In genomic region chr6:136415133-136415775, GRCm38 (mm10) we compare ENCODE assay signal across 33 mouse cellular contexts. TPM values are rescaled to one million over a fixed set of nuclear protein-coding genes. Genes with fewer than 3 reads are reported as not detected.
DNase-seq lines count a peak whose midpoint lies in the region; ATAC-seq and TF ChIP-seq lines count a peak whose summit lies in the region.
"Had no signal": no experiment of that assay in that cellular context is flagged by ENCODE, and none has a peak within 500 bp of the region (broad histone marks: within the 10 kb centered on the region; RNA-seq: fewer than 3 reads in every experiment).

E330021D16Rik (minus strand) TSS chr6:136415569.

- POLR2A ChIA-PET in Patski (lab: Charles Lee): no interaction called here

- TF ChIP-seq CTCF in Patski (IDR thresholded peaks at IDR 0.05): no peak

- H3K27me3 ChIP-seq in Patski: no peaks in the 10 kb centered on the region
- no peaks in the 10 kb centered on the region for H3K27me3 ChIP-seq in splenic B cell, adult 2 months (ENCODE audit: control insufficient read depth, insufficient read depth, low read length, poor library complexity, severe bottlenecking)
- H3K27me3 ChIP-seq: embryonic facial prominence, embryonic 13.5 days; hindbrain, embryonic 12.5 days; limb, embryonic 12.5 days; lung, embryonic 15.5 days; neural tube, embryonic 12.5 days had no signal

- in situ Hi-C loops in Patski (cut with MboI; ENCODE audit: low pct_unique_long_range_greater_than_20kb): loop anchor here (25.0 kb wide), 1 partner anchor 572 kb away; no protein-coding TSS in a partner anchor

- peak; percentile 2 for ATAC-seq in Patski
- ATAC-seq in megakaryocyte, adult 5-6 weeks (ENCODE audit: poor library complexity, severe bottlenecking): peak; percentile 59
- ATAC-seq: forebrain, embryonic 16.5 days; hindbrain, postnatal 0 days had no signal

- H3K36me3 ChIP-seq in splenic B cell, adult 2 months (ENCODE audit: control insufficient read depth, insufficient read depth, low read length, poor library complexity, severe bottlenecking): no peaks in the 10 kb centered on the region
- H3K36me3 ChIP-seq: embryonic facial prominence, embryonic 13.5 days; heart, embryonic 10.5 days; hindbrain, embryonic 12.5 days; limb, embryonic 12.5 days; lung, embryonic 15.5 days; neural tube, embryonic 12.5 days had no signal

- DNase-seq in CD4-positive, CD25-positive, alpha-beta regulatory T cell, adult 2 months (ENCODE audit: low read depth, low spot score): peak; percentile 51
- DNase-seq in Patski (ENCODE audit: low read depth, low spot score) (no peak), liver (no peak)
- DNase-seq in splenic B cell, adult 2 months (ENCODE audit: low read depth, low spot score): peak; percentile 32
- DNase-seq in thymus, postnatal 14 days: no peak
- DNase-seq: adrenal gland, postnatal 25 days; cerebellum, adult 11-12 months; cerebellum, adult 9-11 months; heart, postnatal 36 days; kidney, adult 11 months; kidney, postnatal 14 days; midbrain, embryonic 14.5 days; thymus, postnatal 4 days had no signal

- CTCF ChIA-PET in Patski (lab: Charles Lee): interaction anchor here (0.9 kb wide), 1 partner anchor 95 kb away, joined by 3 read pairs; no protein-coding TSS in a partner anchor

RNA-seq across cellular contexts. Expression of gene E330021D16Rik, which starts in this region (rescaled TPM):
- not detected for polyA plus RNA-seq in Patski (2021)
- not detected in 2 replicates for total RNA-seq in megakaryocyte, adult 5-6 weeks (2015)
- total RNA-seq in megakaryocyte, adult 5-6 weeks (2017): not detected in 2 replicates
- total RNA-seq: adrenal gland, postnatal 25 days; gastrocnemius, adult 8-10 months; gastrocnemius, postnatal 4 days; heart, postnatal 36 days; hindbrain, postnatal 0 days; layer of hippocampus, adult 18-20 months; layer of hippocampus, postnatal 10 days; left cerebral cortex, adult 18-20 months; left cerebral cortex, postnatal 25 days; MEL had no signal
- polyA plus RNA-seq: embryonic facial prominence, embryonic 13.5 days; erythroblast, embryonic 14.5 days; forebrain, embryonic 11.5 days; forebrain, embryonic 16.5 days; heart, embryonic 16.5 days; hindbrain, embryonic 12.5 days; hindbrain, postnatal 0 days; limb, embryonic 12.5 days; liver, embryonic 11.5 days; midbrain, embryonic 14.5 days; neural tube, embryonic 12.5 days had no signal

Comparison
In these comparisons a context has a peak if more than half of its experiments do, and no peak if none do; other contexts are left out.
1. Peak in ATAC-seq in Patski; RNA of the gene not detected or under 1 TPM.
2. Peak in ATAC-seq in megakaryocyte, adult 5-6 weeks; RNA of the gene not detected or under 1 TPM.
3. DNase-seq: peak in CD4-positive, CD25-positive, alpha-beta regulatory T cell, adult 2 months (single experiment) and splenic B cell, adult 2 months (single experiment); none in Patski (single experiment), thymus, postnatal 14 days (single experiment) and liver (single experiment).